In the genomic region with DNA sequence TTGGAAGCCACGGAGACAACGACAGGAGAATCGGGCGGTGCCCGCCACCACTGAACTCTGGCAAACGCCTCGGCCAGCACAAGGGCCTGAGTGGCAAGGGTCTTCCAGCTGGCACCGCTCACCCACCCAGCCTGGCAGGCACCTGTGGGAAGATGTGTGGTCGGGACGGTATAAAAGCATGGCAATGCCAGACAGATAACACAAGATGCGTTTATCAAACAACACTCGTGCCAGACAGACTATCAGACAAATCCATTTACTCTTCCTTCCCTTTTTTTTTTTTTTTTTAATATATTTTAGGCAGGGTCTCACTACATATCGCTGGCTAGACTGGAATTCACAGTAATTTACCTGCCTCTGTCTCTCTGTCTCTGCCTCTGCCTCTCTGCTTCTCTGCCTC, we compare ENCODE assay signal across 22 mouse cellular contexts. TPM values are rescaled to one million over a fixed set of nuclear protein-coding genes. Genes with fewer than 3 reads are reported as not detected.
DNase-seq lines count a peak whose midpoint lies in the region; ATAC-seq and TF ChIP-seq lines count a peak whose summit lies in the region.
"Had no signal": no experiment of that assay in that cellular context is flagged by ENCODE, and none has a peak within 500 bp of the region (broad histone marks: within the 10 kb centered on the region; RNA-seq: fewer than 3 reads in every experiment).

No protein-coding gene starts in this region.

- no peak for TF ChIP-seq CTCF in MEL (IDR thresholded peaks at IDR 0.05 in 2 of 3, conservative IDR thresholded peaks at IDR 0.05 in 1 of 3; ENCODE audit: control insufficient read depth in 1 of 3, insufficient read depth in 1 of 3, low read depth in 2 of 3, low read length in 3 of 3, poor library complexity in 1 of 3, severe bottlenecking in 1 of 3)

- no peak for ATAC-seq in midbrain, embryonic 16.5 days
- no peak for ATAC-seq in midbrain, embryonic 15.5 days (replicated peaks)
- ATAC-seq in megakaryocyte progenitor cell, adult 5-6 weeks (replicated peaks; ENCODE audit: poor library complexity): peak; percentile 20; the same call in 1 of the 2 replicates
- ATAC-seq: activated CD4-positive, CD25-positive, alpha-beta regulatory T cell, adult 4 months; forebrain, embryonic 13.5 days; forebrain, embryonic 15.5 days; forebrain, postnatal 0 days; Patski had no signal

- no peaks in the 10 kb centered on the region for H3K79me2 ChIP-seq in MEL (ENCODE audit: control insufficient read depth, insufficient read depth, low read length, poor library complexity)

- H3K9ac ChIP-seq in midbrain, embryonic 16.5 days (ENCODE audit: low read depth, low read length): 0 out of 2 replicates have a peak overlapping the region, but pooled peaks have one; percentile 0
- H3K9ac ChIP-seq in midbrain, embryonic 15.5 days: no peak overlapping the region
- peak overlapping the region; percentile 14; the same call in 1 of the 2 replicates for H3K9ac ChIP-seq in MEL (ENCODE audit: control insufficient read depth, low read depth, low read length, poor library complexity, severe bottlenecking)
- H3K9ac ChIP-seq: embryonic facial prominence, embryonic 12.5 days; forebrain, embryonic 13.5 days; forebrain, embryonic 15.5 days; forebrain, postnatal 0 days had no signal

- H3K9me3 ChIP-seq in midbrain, embryonic 16.5 days (replicated peaks; ENCODE audit: control insufficient read depth, low read length, poor library complexity, severe bottlenecking): no peaks in the 10 kb centered on the region
- no peaks in the 10 kb centered on the region for H3K9me3 ChIP-seq in midbrain, embryonic 15.5 days
- no peaks in the 10 kb centered on the region for H3K9me3 ChIP-seq in MEL (replicated peaks; ENCODE audit: insufficient read depth, low read length)
- H3K9me3 ChIP-seq: embryonic facial prominence, embryonic 10.5 days; embryonic facial prominence, embryonic 12.5 days; forebrain, embryonic 13.5 days; forebrain, embryonic 15.5 days had no signal

- H3K4me2 ChIP-seq in midbrain, embryonic 16.5 days (ENCODE audit: low read length): no peak overlapping the region
- no peak overlapping the region for H3K4me2 ChIP-seq in midbrain, embryonic 15.5 days
- H3K4me2 ChIP-seq: embryonic facial prominence, embryonic 12.5 days; forebrain, embryonic 13.5 days; forebrain, embryonic 15.5 days had no signal

- H3K4me3 ChIP-seq in midbrain, embryonic 16.5 days (ENCODE audit: low read depth, low read length): no peak overlapping the region
- no peak overlapping the region for H3K4me3 ChIP-seq in midbrain, embryonic 15.5 days
- H3K4me3 ChIP-seq in MEL (ENCODE audit: control insufficient read depth in 1 of 2, insufficient read depth in 1 of 2, low read depth in 2 of 2, low read length in 2 of 2): peak overlapping the region; percentile 11 to 21; a peak in 3 of 4 replicates
- H3K4me3 ChIP-seq: embryonic facial prominence, embryonic 10.5 days; embryonic facial prominence, embryonic 12.5 days; forebrain, embryonic 13.5 days; forebrain, embryonic 15.5 days had no signal

- no peak for TF ChIP-seq POLR2A in MEL (IDR thresholded peaks at IDR 0.05; ENCODE audit: control insufficient read depth in 1 of 2, insufficient read depth in 1 of 2, low read depth in 1 of 2, low read length in 2 of 2, poor library complexity in 1 of 2)

- H3K27me3 ChIP-seq in midbrain, embryonic 16.5 days (ENCODE audit: control insufficient read depth, insufficient read depth, low read depth, low read length): no peaks in the 10 kb centered on the region
- H3K27me3 ChIP-seq in midbrain, embryonic 15.5 days (replicated peaks): no peaks in the 10 kb centered on the region
- no peaks in the 10 kb centered on the region; a peak in 1 of 4 replicates for H3K27me3 ChIP-seq in MEL (ENCODE audit: control insufficient read depth in 1 of 2, insufficient read depth in 2 of 2, low read length in 2 of 2)
- H3K27me3 ChIP-seq: embryonic facial prominence, embryonic 12.5 days; forebrain, embryonic 13.5 days; forebrain, embryonic 15.5 days had no signal

- no peaks in the 10 kb centered on the region for H3K36me3 ChIP-seq in midbrain, embryonic 16.5 days (ENCODE audit: control insufficient read depth, insufficient read depth, low read length)
- no peaks in the 10 kb centered on the region for H3K36me3 ChIP-seq in midbrain, embryonic 15.5 days (replicated peaks)
- H3K36me3 ChIP-seq in MEL (ENCODE audit: control insufficient read depth in 1 of 2, insufficient read depth in 2 of 2, low read length in 2 of 2): peaks cover 0 to 15% of the 10 kb centered on the region in 2 experiments; a peak in 2 of 4 replicates
- H3K36me3 ChIP-seq: forebrain, embryonic 15.5 days had no signal

- 90% methylated on average over 13 of the region's 13 CpGs for WGBS in midbrain, embryonic 16.5 days
- WGBS in midbrain, embryonic 15.5 days: 95% methylated on average over 13 of the region's 13 CpGs

- no peak overlapping the region for H3K27ac ChIP-seq in midbrain, embryonic 16.5 days (ENCODE audit: low read length)
- no peak overlapping the region for H3K27ac ChIP-seq in midbrain, embryonic 15.5 days
- H3K27ac ChIP-seq in MEL (ENCODE audit: control insufficient read depth, low read depth, low read length): no peak overlapping the region
- H3K27ac ChIP-seq: embryonic facial prominence, embryonic 10.5 days; embryonic facial prominence, embryonic 12.5 days; forebrain, embryonic 13.5 days; forebrain, embryonic 15.5 days had no signal

- peaks cover 5% of the 10 kb centered on the region; the same call in 1 of the 2 replicates for H3K4me1 ChIP-seq in midbrain, embryonic 16.5 days (ENCODE audit: control insufficient read depth, insufficient read depth, low read length)
- H3K4me1 ChIP-seq in midbrain, embryonic 15.5 days: peaks cover 14% of the 10 kb centered on the region
- peaks cover 8 to 30% of the 10 kb centered on the region in 2 experiments for H3K4me1 ChIP-seq in MEL (ENCODE audit: control insufficient read depth in 1 of 2, insufficient read depth in 2 of 2, low read length in 2 of 2)

- TF ChIP-seq EP300 in MEL (IDR thresholded peaks at IDR 0.05; ENCODE audit: low read depth in 1 of 2, low read length in 2 of 2): peak; percentile 94

- peak; percentile 58 for DNase-seq in MEL (ENCODE audit: low read depth, low spot score)
- DNase-seq in cerebellum, adult 11 months: no peak
- no peak for DNase-seq in B cell, adult 2 months
- DNase-seq in ovary, postnatal 14 days (ENCODE audit: low spot score): no peak
- DNase-seq: adrenal gland, adult 8-10 months; adrenal gland, postnatal 14 days; adrenal gland, postnatal 36 days; cerebellum, adult 18-20 months; cerebellum, adult 8-10 months; cerebellum, adult 9-11 months; cerebellum, postnatal 14 days; cerebellum, postnatal 36 days; forebrain, postnatal 0 days had no signal

- no peak for TF ChIP-seq RAD21 in MEL (IDR thresholded peaks at IDR 0.05; ENCODE audit: low read depth, low read length)

TF ChIP-seq in MEL, 35 proteins besides CTCF, POLR2A, EP300 and RAD21 (continues in another document):
- TF ChIP-seq SIN3A (IDR thresholded peaks at IDR 0.05; ENCODE audit: low read length): peak; percentile 80
- TF ChIP-seq MAX (IDR thresholded peaks at IDR 0.05; ENCODE audit: low read length): peak; percentile 54
- TF ChIP-seq ETS1 (IDR thresholded peaks at IDR 0.05; ENCODE audit: low read depth, low read length): peak; percentile 90
- TF ChIP-seq ZNF384 (IDR thresholded peaks at IDR 0.05; ENCODE audit: low read depth, low read length): peak; percentile 98
- TF ChIP-seq BHLHE40 (IDR thresholded peaks at IDR 0.05; ENCODE audit: borderline replicate concordance, low read depth, low read length): peak; percentile 97
- no peak for TF ChIP-seq USF1 (IDR thresholded peaks at IDR 0.05; ENCODE audit: low read depth, low read length)
- peak; percentile 82 for TF ChIP-seq MYC (IDR thresholded peaks at IDR 0.05; ENCODE audit: low read depth, low read length)
- TF ChIP-seq MYB (IDR thresholded peaks at IDR 0.05; ENCODE audit: low read depth, low read length): 0 out of 2 replicates have a peak, but pooled peaks have one; percentile 34
- peak; percentile 98 for TF ChIP-seq TCF12 (IDR thresholded peaks at IDR 0.05; ENCODE audit: low read depth, low read length)
- no peak for TF ChIP-seq CHD1 (IDR thresholded peaks at IDR 0.05; ENCODE audit: low read depth, low read length)
- TF ChIP-seq ELF1 (IDR thresholded peaks at IDR 0.05; ENCODE audit: low read depth, low read length): no peak
- 0 out of 2 replicates have a peak, but pooled peaks have one; percentile 36 for TF ChIP-seq JUND (IDR thresholded peaks at IDR 0.05; ENCODE audit: low read depth, low read length)
- no peak for TF ChIP-seq CHD2 (IDR thresholded peaks at IDR 0.05; ENCODE audit: low read length)
- no peak for TF ChIP-seq MEF2A (IDR thresholded peaks at IDR 0.05; ENCODE audit: extremely low read depth, insufficient replicate concordance, low read depth, low read length, poor library complexity, severe bottlenecking)
- TF ChIP-seq TAL1 (IDR thresholded peaks at IDR 0.05; ENCODE audit: low read length): peak; percentile 59
- TF ChIP-seq ZMIZ1 (IDR thresholded peaks at IDR 0.05; ENCODE audit: low read depth, low read length): no peak
- peak; percentile 96 for TF ChIP-seq GATA1 (IDR thresholded peaks at IDR 0.05; ENCODE audit: low read depth, low read length)
- TF ChIP-seq RCOR1 (IDR thresholded peaks at IDR 0.05; ENCODE audit: low read depth, low read length): peak; percentile 88
- TF ChIP-seq MAZ (IDR thresholded peaks at IDR 0.05; ENCODE audit: low read depth, low read length): peak; percentile 37; the same call in 1 of the 2 replicates
- no peak for TF ChIP-seq POLR2AphosphoS5 (IDR thresholded peaks at IDR 0.05; ENCODE audit: borderline replicate concordance, low read depth, low read length)

RNA-seq across cellular contexts. Expression of gene Notch3, which starts 7.8 kb away (rescaled TPM):
- 6.9 TPM in 2 replicates for polyA plus RNA-seq in midbrain, embryonic 16.5 days (2015; fragmentation: Nextera tagmentation; extraction: Ambion mirVana)
- 7.9 and 8.9 TPM in 2 replicates for polyA plus RNA-seq in midbrain, embryonic 15.5 days (2015; fragmentation: Nextera tagmentation; extraction: Ambion mirVana)
- 0.07 and 0.08 TPM in 2 replicates for total RNA-seq in MEL (2012; rRNA removed)
- polyA plus RNA-seq in MEL (2012; ENCODE audit: insufficient read depth in 1 of 2, insufficient read length in 2 of 2, low read depth in 1 of 2, low replicate concordance in 2 of 2, missing spikeins in 1 of 2): under 1 TPM in 1 of 2 experiments, not detected in 1; 0.50 TPM
- 0.02 TPM in 1 of 2 replicates, not detected in the other for total RNA-seq in megakaryocyte progenitor cell, adult 5-6 weeks (2015)
- total RNA-seq in megakaryocyte progenitor cell, adult 5-6 weeks (2017): not detected in 2 replicates
- polyA plus RNA-seq: activated CD4-positive, CD25-positive, alpha-beta regulatory T cell, adult 4 months had no signal

RNA-seq across cellular contexts. Expression of gene Ephx3, which starts 30.5 kb away (rescaled TPM):
- polyA plus RNA-seq in midbrain, embryonic 16.5 days (2015; fragmentation: Nextera tagmentation; extraction: Ambion mirVana): 0.09 and 0.24 TPM in 2 replicates
- 0.22 and 0.35 TPM in 2 replicates for polyA plus RNA-seq in midbrain, embryonic 15.5 days (2015; fragmentation: Nextera tagmentation; extraction: Ambion mirVana)
- 0.07 and 0.08 TPM in 2 replicates for total RNA-seq in MEL (2012; rRNA removed)
- not detected for polyA plus RNA-seq in MEL (2012; ENCODE audit: insufficient read depth in 1 of 2, insufficient read length in 2 of 2, low read depth in 1 of 2, low replicate concordance in 2 of 2, missing spikeins in 1 of 2)
- total RNA-seq in megakaryocyte progenitor cell, adult 5-6 weeks (2015): 0.20 TPM in 1 of 2 replicates, not detected in the other
- not detected in 2 replicates for total RNA-seq in megakaryocyte progenitor cell, adult 5-6 weeks (2017)
- polyA plus RNA-seq: activated CD4-positive, CD25-positive, alpha-beta regulatory T cell, adult 4 months had no signal

Comparison
In these comparisons a context has a peak if more than half of its experiments do, and no peak if none do; other contexts are left out.
1. H3K4me3 ChIP-seq: peak in MEL (2 of 2); none in midbrain, embryonic 16.5 days (single experiment) and midbrain, embryonic 15.5 days (single experiment).